In the genomic region with DNA sequence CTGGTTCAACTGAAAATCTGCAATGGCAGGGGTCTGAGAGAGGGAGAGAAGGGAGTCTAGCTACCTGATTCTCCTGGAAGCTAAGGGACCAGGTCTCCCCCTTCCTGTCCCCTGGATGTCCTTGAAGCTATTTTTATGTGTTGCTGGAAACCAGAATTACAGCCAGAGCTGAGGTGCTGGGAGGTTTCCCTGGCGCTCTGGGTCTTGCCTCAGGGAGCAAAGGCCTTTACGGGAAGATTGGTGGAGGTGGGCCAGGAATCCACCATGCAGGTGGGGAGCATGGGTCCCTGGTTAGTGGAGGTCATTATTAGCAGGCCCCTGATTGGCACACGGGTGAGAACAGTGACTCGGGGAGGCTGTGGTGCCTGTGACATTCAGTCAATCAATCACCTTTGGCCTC, we compare ENCODE assay signal across 11 mouse cellular contexts. TPM values are rescaled to one million over a fixed set of nuclear protein-coding genes. Genes with fewer than 3 reads are reported as not detected.
DNase-seq lines count a peak whose midpoint lies in the region; ATAC-seq lines count a peak whose summit lies in the region.
"Had no signal": no experiment of that assay in that cellular context is flagged by ENCODE, and none has a peak within 500 bp of the region (broad histone marks: within the 10 kb centered on the region; RNA-seq: fewer than 3 reads in every experiment).

No protein-coding gene starts in this region.

- peak overlapping the region; percentile 33; the same call in 1 of the 2 replicates for H3K9ac ChIP-seq in heart, embryonic 12.5 days
- H3K9ac ChIP-seq in midbrain, embryonic 12.5 days (replicated peaks), result no peak overlapping the region
- H3K9ac ChIP-seq: embryonic facial prominence, embryonic 15.5 days; liver, embryonic 13.5 days had no signal

- peaks cover 38% of the 10 kb centered on the region for H3K4me1 ChIP-seq in heart, embryonic 12.5 days (replicated peaks)
- H3K4me1 ChIP-seq in midbrain, embryonic 12.5 days, result peaks cover 35% of the 10 kb centered on the region

- intact Hi-C loops in gastrocnemius, postnatal 36 days (cut with DNase I), result no loop called here

- no peaks in the 10 kb centered on the region for H3K27me3 ChIP-seq in heart, embryonic 12.5 days (replicated peaks)
- H3K27me3 ChIP-seq in midbrain, embryonic 12.5 days, result peaks cover 5% of the 10 kb centered on the region
- H3K27me3 ChIP-seq: embryonic facial prominence, embryonic 15.5 days had no signal

- no peak overlapping the region for H3K4me2 ChIP-seq in heart, embryonic 12.5 days
- H3K4me2 ChIP-seq in midbrain, embryonic 12.5 days (replicated peaks), result no peak overlapping the region
- H3K4me2 ChIP-seq: embryonic facial prominence, embryonic 15.5 days; liver, embryonic 13.5 days had no signal

- no peaks in the 10 kb centered on the region for H3K36me3 ChIP-seq in heart, embryonic 12.5 days
- H3K36me3 ChIP-seq in midbrain, embryonic 12.5 days, result no peaks in the 10 kb centered on the region
- H3K36me3 ChIP-seq: embryonic facial prominence, embryonic 15.5 days; liver, embryonic 13.5 days had no signal

- H3K9me3 ChIP-seq in heart, embryonic 12.5 days (replicated peaks), result no peaks in the 10 kb centered on the region
- H3K9me3 ChIP-seq in midbrain, embryonic 12.5 days, result no peaks in the 10 kb centered on the region
- H3K9me3 ChIP-seq: embryonic facial prominence, embryonic 15.5 days; liver, embryonic 13.5 days had no signal

- no peak for ATAC-seq in heart, embryonic 12.5 days (ENCODE audit: insufficient number of reproducible peaks, low FRiP score)
- no peak for ATAC-seq in midbrain, embryonic 12.5 days (ENCODE audit: low FRiP score, low read depth)

- peak; percentile 42 for DNase-seq in adrenal gland, postnatal 14 days
- no peak for DNase-seq in adrenal gland, adult 2 months
- peak; percentile 26 for DNase-seq in kidney, adult 18-20 months
- DNase-seq in ovary, postnatal 14 days (ENCODE audit: low spot score), result no peak
- DNase-seq in cerebellum, postnatal 25 days, result no peak
- DNase-seq in gastrocnemius, postnatal 36 days, result no peak
- DNase-seq: liver, embryonic 13.5 days; spleen, adult 18-20 months had no signal

- H3K27ac ChIP-seq in heart, embryonic 12.5 days (ENCODE audit: poor library complexity, severe bottlenecking), result peak overlapping the region; percentile 89
- H3K27ac ChIP-seq in midbrain, embryonic 12.5 days (replicated peaks), result peak overlapping the region; percentile 43; the same call in 1 of the 2 replicates
- H3K27ac ChIP-seq: embryonic facial prominence, embryonic 15.5 days; liver, embryonic 13.5 days had no signal

- H3K4me3 ChIP-seq in heart, embryonic 12.5 days, result no peak overlapping the region
- H3K4me3 ChIP-seq in midbrain, embryonic 12.5 days, result no peak overlapping the region
- H3K4me3 ChIP-seq: embryonic facial prominence, embryonic 15.5 days; liver, embryonic 13.5 days had no signal

- 33% methylated on average over 4 of the region's 4 CpGs for WGBS in heart, embryonic 12.5 days
- 65% methylated on average over 4 of the region's 4 CpGs for WGBS in midbrain, embryonic 12.5 days

RNA-seq across cellular contexts. Expression of a gene that starts 53.3 kb away (rescaled TPM):
- 1.6 and 3.5 TPM in 2 replicates for total RNA-seq in adrenal gland, postnatal 14 days (2021)
- total RNA-seq in adrenal gland, adult 2 months (2021), result 1 to 10 TPM; 1.1 to 1.8 TPM
- 0.29 and 0.30 TPM in 2 replicates for polyA plus RNA-seq in adrenal gland, adult 2 months (2012; rRNA removed)
- 1.4 and 2.0 TPM in 2 replicates for polyA plus RNA-seq in heart, embryonic 12.5 days (2016; fragmentation: Nextera tagmentation; extraction: Ambion mirVana)
- polyA plus RNA-seq in midbrain, embryonic 12.5 days (2016; fragmentation: Nextera tagmentation; extraction: Ambion mirVana), result 0.68 and 0.77 TPM in 2 replicates
- 1 to 10 TPM; 2.5 to 3.4 TPM for total RNA-seq in gastrocnemius, postnatal 36 days (2021)

Comparison
In these comparisons a context has a peak if more than half of its experiments do, and no peak if none do; other contexts are left out.
1. DNase-seq: peak in adrenal gland, postnatal 14 days (single experiment) and kidney, adult 18-20 months (single experiment); none in adrenal gland, adult 2 months (single experiment), ovary, postnatal 14 days (single experiment), cerebellum, postnatal 25 days (0 of 2) and gastrocnemius, postnatal 36 days (0 of 2).